Mouse (Mus musculus): Measurements from ENCODE around the gene Npas4. TPM values are rescaled to one million over a fixed set of nuclear protein-coding genes. Genes with fewer than 3 reads are reported as not detected.

Gene Npas4
- not detected in 2 replicates for polyA plus RNA-seq (2015; fragmentation: Nextera tagmentation; extraction: Ambion mirVana)

GRCm38 (mm10) chr19:4990256-4990625 lies at the start of gene Npas4:
Gene Npas4, minus strand, starts transcription at chr19:4990316.
- Histone ChIP-seq H3K4me2 (ENCODE audit: low read length) (no peak within 1 kb of the TSS), H3K36me3 (ENCODE audit: insufficient read depth, low read length) (no peaks in the 10 kb centered on the region), H3K4me3 (replicated peaks; ENCODE audit: low read depth, low read length) (no peak within 1 kb of the TSS), H3K9me3 (replicated peaks; ENCODE audit: low read length) (no peaks in the 10 kb centered on the region), H3K9ac (ENCODE audit: low read depth, low read length) (no peak within 1 kb of the TSS), H3K27ac (no peak within 1 kb of the TSS), H3K27me3 (ENCODE audit: insufficient read depth, low read length) (peaks cover 20% of the 10 kb centered on the region), H3K4me1 (replicated peaks; ENCODE audit: insufficient read depth, low read length) (no peaks in the 10 kb centered on the region)
- ATAC-seq (replicated peaks; ENCODE audit: low FRiP score, low read depth) (no peak), DNase-seq (ENCODE audit: low spot score) (no peak)
- WGBS, result 17% methylated on average over 4 of the region's 4 CpGs
- TF ChIP-seq CTCF (IDR thresholded peaks at IDR 0.05; ENCODE audit: low read depth), result no peak

GRCm38 (mm10) chr19:5039301-5040114 lies 49.4 kb upstream of the Npas4 start:
- peak overlapping the region; percentile 90 for H3K9ac ChIP-seq (ENCODE audit: low read depth, low read length)
- 9% methylated on average over 41 of the region's 41 CpGs for WGBS
- 0 out of 2 replicates have a peak, but pooled peaks cover 2% of the 10 kb centered on the region for H3K36me3 ChIP-seq (ENCODE audit: insufficient read depth, low read length)
- H3K27ac ChIP-seq, result peak overlapping the region; percentile 64; the same call in 1 of the 2 replicates
- H3K4me2 ChIP-seq (ENCODE audit: low read length), result peak overlapping the region; percentile 98
- DNase-seq (ENCODE audit: low spot score) (peak; percentile 15), ATAC-seq (replicated peaks; ENCODE audit: low FRiP score, low read depth) (peak; percentile 5; the same call in 1 of the 2 replicates)
- H3K4me1 ChIP-seq (replicated peaks; ENCODE audit: insufficient read depth, low read length), result peaks cover 23% of the 10 kb centered on the region
- no peaks in the 10 kb centered on the region for H3K27me3 ChIP-seq (ENCODE audit: insufficient read depth, low read length)
- H3K4me3 ChIP-seq (replicated peaks; ENCODE audit: low read depth, low read length), result peak overlapping the region; percentile 79
- H3K9me3 ChIP-seq (replicated peaks; ENCODE audit: low read length), result no peaks in the 10 kb centered on the region
- TF ChIP-seq CTCF (IDR thresholded peaks at IDR 0.05; ENCODE audit: low read depth), result no peak

- H3K4me2 ChIP-seq (ENCODE audit: low read length), result peak within 1 kb of the TSS; percentile 98
- TF ChIP-seq CTCF (IDR thresholded peaks at IDR 0.05; ENCODE audit: low read depth), result peak; percentile 59
- ATAC-seq (replicated peaks; ENCODE audit: low FRiP score, low read depth) (peak; percentile 87), DNase-seq (ENCODE audit: low spot score) (peak; percentile 96)
- no peaks in the 10 kb centered on the region for H3K27me3 ChIP-seq (ENCODE audit: insufficient read depth, low read length)
- no peaks in the 10 kb centered on the region for H3K9me3 ChIP-seq (replicated peaks; ENCODE audit: low read length)
- peak within 1 kb of the TSS; percentile 64 for H3K27ac ChIP-seq
- H3K36me3 ChIP-seq (ENCODE audit: insufficient read depth, low read length), result no peaks in the 10 kb centered on the region
- under 1% methylated on average over 39 of the region's 44 CpGs for WGBS
- H3K9ac ChIP-seq (ENCODE audit: low read depth, low read length), result peak within 1 kb of the TSS; percentile 90
- peak within 1 kb of the TSS; percentile 79 for H3K4me3 ChIP-seq (replicated peaks; ENCODE audit: low read depth, low read length)
- peaks cover 23% of the 10 kb centered on the region for H3K4me1 ChIP-seq (replicated peaks; ENCODE audit: insufficient read depth, low read length)
Measured at GRCm38 (mm10) chr19:5038709-5039156, 48.6 kb upstream of the Npas4 start, which contains the start of the genes B4gat1 and AC124502.3. Gene B4gat1, plus strand, starts transcription at chr19:5038826. Gene AC124502.3, plus strand, starts transcription at chr19:5038891.

- 4% methylated on average over 32 of the region's 32 CpGs for WGBS
- Histone ChIP-seq H3K4me2 (ENCODE audit: low read length) (peak overlapping the region; percentile 98), H3K9ac (ENCODE audit: low read depth, low read length) (peak overlapping the region; percentile 90), H3K9me3 (replicated peaks; ENCODE audit: low read length) (no peaks in the 10 kb centered on the region), H3K27ac (peak overlapping the region; percentile 64), H3K27me3 (ENCODE audit: insufficient read depth, low read length) (no peaks in the 10 kb centered on the region), H3K36me3 (ENCODE audit: insufficient read depth, low read length) (no peaks in the 10 kb centered on the region), H3K4me1 (replicated peaks; ENCODE audit: insufficient read depth, low read length) (peaks cover 23% of the 10 kb centered on the region), H3K4me3 (replicated peaks; ENCODE audit: low read depth, low read length) (peak overlapping the region; percentile 79)
- DNase-seq (ENCODE audit: low spot score) (peak; percentile 76), ATAC-seq (replicated peaks; ENCODE audit: low FRiP score, low read depth) (peak; percentile 22; the same call in 1 of the 2 replicates)
- no peak for TF ChIP-seq CTCF (IDR thresholded peaks at IDR 0.05; ENCODE audit: low read depth)
Measured at GRCm38 (mm10) chr19:5037678-5038571, 47.8 kb upstream of the Npas4 start.

- WGBS, result 80% methylated on average over 4 of the region's 4 CpGs
- no peak overlapping the region for H3K9ac ChIP-seq (ENCODE audit: low read depth, low read length)
- H3K9me3 ChIP-seq (replicated peaks; ENCODE audit: low read length), result no peaks in the 10 kb centered on the region
- H3K4me1 ChIP-seq (replicated peaks; ENCODE audit: insufficient read depth, low read length), result peaks cover 18% of the 10 kb centered on the region
- ATAC-seq (replicated peaks; ENCODE audit: low FRiP score, low read depth) (no peak), DNase-seq (ENCODE audit: low spot score) (no peak)
- no peaks in the 10 kb centered on the region for H3K36me3 ChIP-seq (ENCODE audit: insufficient read depth, low read length)
- no peaks in the 10 kb centered on the region for H3K27me3 ChIP-seq (ENCODE audit: insufficient read depth, low read length)
- no peak overlapping the region for H3K4me3 ChIP-seq (replicated peaks; ENCODE audit: low read depth, low read length)
- TF ChIP-seq CTCF (IDR thresholded peaks at IDR 0.05; ENCODE audit: low read depth), result no peak
- no peak overlapping the region for H3K27ac ChIP-seq
- H3K4me2 ChIP-seq (ENCODE audit: low read length), result no peak overlapping the region
Measured at GRCm38 (mm10) chr19:5036577-5036976, 46.5 kb upstream of the Npas4 start.

GRCm38 (mm10) chr19:5032686-5033085 lies 42.6 kb upstream of the Npas4 start:
- Histone ChIP-seq H3K9ac (ENCODE audit: low read depth, low read length) (no peak overlapping the region), H3K4me3 (replicated peaks; ENCODE audit: low read depth, low read length) (no peak overlapping the region), H3K9me3 (replicated peaks; ENCODE audit: low read length) (no peaks in the 10 kb centered on the region), H3K4me2 (ENCODE audit: low read length) (no peak overlapping the region), H3K4me1 (replicated peaks; ENCODE audit: insufficient read depth, low read length) (no peaks in the 10 kb centered on the region), H3K27ac (no peak overlapping the region), H3K36me3 (ENCODE audit: insufficient read depth, low read length) (0 out of 2 replicates have a peak, but pooled peaks cover 13% of the 10 kb centered on the region), H3K27me3 (ENCODE audit: insufficient read depth, low read length) (no peaks in the 10 kb centered on the region)
- DNase-seq (ENCODE audit: low spot score) (no peak), ATAC-seq (replicated peaks; ENCODE audit: low FRiP score, low read depth) (no peak)
- TF ChIP-seq CTCF (IDR thresholded peaks at IDR 0.05; ENCODE audit: low read depth), result no peak
- WGBS, result 73% methylated on average over 3 of the region's 3 CpGs
